ENCODE assay signal across 21 mouse cellular contexts in the genomic region with DNA sequence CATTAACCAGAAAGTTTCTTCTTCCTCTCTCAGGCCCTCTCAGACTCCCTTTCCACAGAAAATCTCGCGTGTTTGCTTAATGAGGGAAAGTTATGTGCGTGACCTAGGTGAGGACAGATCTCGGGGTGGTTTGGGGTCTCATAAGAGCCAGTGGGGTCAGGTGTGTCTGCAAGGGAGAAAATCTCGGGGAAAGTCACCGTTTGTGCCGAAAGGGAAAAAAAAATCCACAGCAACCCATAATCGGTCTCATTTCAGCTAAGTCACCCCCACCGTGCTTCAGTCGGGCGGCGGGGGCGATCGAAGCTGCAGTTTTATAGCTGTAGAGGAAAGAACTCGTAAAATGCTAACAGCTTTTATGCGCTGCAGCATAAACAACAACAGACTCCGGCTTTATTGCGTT. TPM values are rescaled to one million over a fixed set of nuclear protein-coding genes. Genes with fewer than 3 reads are reported as not detected.
DNase-seq lines count a peak whose midpoint lies in the region; ATAC-seq lines count a peak whose summit lies in the region.
"Had no signal": no experiment of that assay in that cellular context is flagged by ENCODE, and none has a peak within 500 bp of the region (broad histone marks: within the 10 kb centered on the region; RNA-seq: fewer than 3 reads in every experiment).

No protein-coding gene starts in this region.

- H3K9me3 ChIP-seq in hindbrain, embryonic 14.5 days (ENCODE audit: control insufficient read depth, low read length) = no peaks in the 10 kb centered on the region
- H3K9me3 ChIP-seq in hindbrain, embryonic 11.5 days (ENCODE audit: control insufficient read depth, low read length) = no peaks in the 10 kb centered on the region
- H3K9me3 ChIP-seq in intestine, embryonic 16.5 days (ENCODE audit: control insufficient read depth, low read length) = no peaks in the 10 kb centered on the region
- no peaks in the 10 kb centered on the region for H3K9me3 ChIP-seq in limb, embryonic 10.5 days (replicated peaks)
- no peaks in the 10 kb centered on the region for H3K9me3 ChIP-seq in forebrain, embryonic 14.5 days (replicated peaks; ENCODE audit: control insufficient read depth, low read length)
- H3K9me3 ChIP-seq: G1E; liver, embryonic 13.5 days; megakaryocyte, embryonic 14.5 days had no signal

- no peak for ATAC-seq in hindbrain, embryonic 14.5 days (ENCODE audit: low FRiP score)
- ATAC-seq in hindbrain, embryonic 11.5 days (ENCODE audit: low FRiP score) = no peak
- ATAC-seq in intestine, embryonic 16.5 days = no peak
- no peak for ATAC-seq in forebrain, embryonic 14.5 days
- ATAC-seq: forebrain, embryonic 16.5 days had no signal

- peak overlapping the region; percentile 63 for H3K27ac ChIP-seq in hindbrain, embryonic 14.5 days
- no peak overlapping the region for H3K27ac ChIP-seq in hindbrain, embryonic 11.5 days (ENCODE audit: low read depth, low read length)
- no peak overlapping the region for H3K27ac ChIP-seq in brown adipose tissue, adult 24 weeks (replicated peaks; ENCODE audit: low read depth, low read length)
- peak overlapping the region; percentile 9; the same call in 1 of the 2 replicates for H3K27ac ChIP-seq in intestine, embryonic 16.5 days (ENCODE audit: low read length)
- no peak overlapping the region for H3K27ac ChIP-seq in limb, embryonic 10.5 days
- H3K27ac ChIP-seq in forebrain, embryonic 14.5 days (ENCODE audit: low read depth, low read length) = no peak overlapping the region
- H3K27ac ChIP-seq: liver, embryonic 13.5 days had no signal

- peaks cover 89% of the 10 kb centered on the region for H3K27me3 ChIP-seq in hindbrain, embryonic 14.5 days (ENCODE audit: control insufficient read depth, insufficient read depth, low read length)
- peaks cover 88% of the 10 kb centered on the region for H3K27me3 ChIP-seq in hindbrain, embryonic 11.5 days (ENCODE audit: control insufficient read depth, insufficient read depth, low read length)
- H3K27me3 ChIP-seq in intestine, embryonic 16.5 days (replicated peaks; ENCODE audit: control insufficient read depth, insufficient read depth, low read length) = peaks cover 56% of the 10 kb centered on the region
- H3K27me3 ChIP-seq in limb, embryonic 10.5 days (ENCODE audit: low read depth, poor library complexity, severe bottlenecking) = peaks cover 99% of the 10 kb centered on the region
- peaks cover 94% of the 10 kb centered on the region for H3K27me3 ChIP-seq in forebrain, embryonic 14.5 days (replicated peaks; ENCODE audit: control insufficient read depth, insufficient read depth, low read length)

- peak overlapping the region; percentile 39; the same call in 1 of the 2 replicates for H3K4me3 ChIP-seq in hindbrain, embryonic 14.5 days (replicated peaks; ENCODE audit: low read length)
- no peak overlapping the region for H3K4me3 ChIP-seq in hindbrain, embryonic 11.5 days (ENCODE audit: low read depth, low read length)
- H3K4me3 ChIP-seq in brown adipose tissue, adult 24 weeks (ENCODE audit: insufficient read depth, low read depth, low read length) = peak overlapping the region; percentile 35
- peak overlapping the region; percentile 18; the same call in 1 of the 2 replicates for H3K4me3 ChIP-seq in intestine, embryonic 16.5 days (ENCODE audit: low read length)
- H3K4me3 ChIP-seq in limb, embryonic 10.5 days = peak overlapping the region; percentile 16; the same call in 1 of the 2 replicates
- no peak overlapping the region for H3K4me3 ChIP-seq in forebrain, embryonic 14.5 days (ENCODE audit: low read depth, low read length)
- H3K4me3 ChIP-seq: liver, embryonic 13.5 days; megakaryocyte, embryonic 14.5 days had no signal

- WGBS in hindbrain, embryonic 14.5 days = 6% methylated on average over 18 of the region's 18 CpGs
- WGBS in hindbrain, embryonic 11.5 days = 4% methylated on average over 18 of the region's 18 CpGs
- 18% methylated on average over 18 of the region's 18 CpGs for WGBS in intestine, embryonic 16.5 days
- WGBS in limb, embryonic 10.5 days = 2% methylated on average over 18 of the region's 18 CpGs
- WGBS in forebrain, embryonic 14.5 days = 4% methylated on average over 18 of the region's 18 CpGs

- H3K36me3 ChIP-seq in hindbrain, embryonic 14.5 days (replicated peaks; ENCODE audit: control insufficient read depth, insufficient read depth) = no peaks in the 10 kb centered on the region
- H3K36me3 ChIP-seq in hindbrain, embryonic 11.5 days (ENCODE audit: control insufficient read depth, insufficient read depth, low read length) = no peaks in the 10 kb centered on the region
- no peaks in the 10 kb centered on the region for H3K36me3 ChIP-seq in intestine, embryonic 16.5 days (ENCODE audit: control insufficient read depth, insufficient read depth, low read length)
- H3K36me3 ChIP-seq in limb, embryonic 10.5 days = no peaks in the 10 kb centered on the region
- no peaks in the 10 kb centered on the region for H3K36me3 ChIP-seq in forebrain, embryonic 14.5 days (ENCODE audit: control insufficient read depth, insufficient read depth, low read length)
- H3K36me3 ChIP-seq: G1E; liver, embryonic 13.5 days had no signal

- no peaks in the 10 kb centered on the region for H3K4me1 ChIP-seq in hindbrain, embryonic 14.5 days (replicated peaks; ENCODE audit: control insufficient read depth, insufficient read depth, low read length)
- H3K4me1 ChIP-seq in hindbrain, embryonic 11.5 days (replicated peaks; ENCODE audit: control insufficient read depth, insufficient read depth, low read length) = no peaks in the 10 kb centered on the region; the same call in 1 of the 2 replicates
- H3K4me1 ChIP-seq in brown adipose tissue, adult 24 weeks (ENCODE audit: control insufficient read depth, insufficient read depth, insufficient read length, low read length) = no peaks in the 10 kb centered on the region
- H3K4me1 ChIP-seq in intestine, embryonic 16.5 days (ENCODE audit: control insufficient read depth, insufficient read depth, low read length) = peaks cover 15% of the 10 kb centered on the region; the same call in 1 of the 2 replicates
- peaks cover 81% of the 10 kb centered on the region for H3K4me1 ChIP-seq in limb, embryonic 10.5 days
- H3K4me1 ChIP-seq in forebrain, embryonic 14.5 days (ENCODE audit: control insufficient read depth, insufficient read depth, low read length) = no peaks in the 10 kb centered on the region

- H3K9ac ChIP-seq in hindbrain, embryonic 14.5 days = 0 out of 2 replicates have a peak overlapping the region, but pooled peaks have one; percentile 10
- no peak overlapping the region for H3K9ac ChIP-seq in hindbrain, embryonic 11.5 days (ENCODE audit: low read depth, low read length)
- H3K9ac ChIP-seq in intestine, embryonic 16.5 days (ENCODE audit: low read depth, low read length) = no peak overlapping the region
- no peak overlapping the region for H3K9ac ChIP-seq in forebrain, embryonic 14.5 days (ENCODE audit: low read length)
- H3K9ac ChIP-seq: liver, embryonic 13.5 days had no signal

- no peak for DNase-seq in hindbrain, embryonic 14.5 days (ENCODE audit: low spot score)
- no peak for DNase-seq in hindbrain, embryonic 11.5 days (ENCODE audit: low spot score)
- no peak for DNase-seq in limb, embryonic 10.5 days (ENCODE audit: low spot score)
- DNase-seq in right cerebral cortex, postnatal 14 days = no peak
- no peak for DNase-seq in forebrain, embryonic 14.5 days (ENCODE audit: low spot score)
- DNase-seq in heart, adult 8-10 months (ENCODE audit: low spot score) = no peak
- DNase-seq: adrenal gland, adult 8-10 months; cerebellum, adult 9-10 months; gastrocnemius, postnatal 14 days; left cerebral cortex, postnatal 4 days; liver, embryonic 13.5 days; lung, postnatal 10 days had no signal

- peak overlapping the region; percentile 37 for H3K4me2 ChIP-seq in hindbrain, embryonic 14.5 days (replicated peaks)
- no peak overlapping the region for H3K4me2 ChIP-seq in hindbrain, embryonic 11.5 days (replicated peaks; ENCODE audit: low read depth, low read length)
- H3K4me2 ChIP-seq in intestine, embryonic 16.5 days (ENCODE audit: low read depth, low read length) = peak overlapping the region; percentile 22; the same call in 1 of the 2 replicates
- no peak overlapping the region for H3K4me2 ChIP-seq in forebrain, embryonic 14.5 days (ENCODE audit: low read length)
- H3K4me2 ChIP-seq: heart, embryonic 11.5 days; liver, embryonic 13.5 days had no signal

RNA-seq across cellular contexts. Expression of gene Hoxb8, which starts 0.3 kb away (rescaled TPM):
- polyA plus RNA-seq in hindbrain, embryonic 14.5 days (2014; fragmentation: Nextera tagmentation; extraction: Ambion mirVana) = 41.2 and 50.6 TPM in 2 replicates
- polyA plus RNA-seq in hindbrain, embryonic 11.5 days (2014; fragmentation: Nextera tagmentation; extraction: Ambion mirVana) = 3.1 and 7.0 TPM in 2 replicates
- 0.58 and 1.9 TPM in 2 replicates for polyA plus RNA-seq in brown adipose tissue, adult 24 weeks (2012; ENCODE audit: insufficient read depth, insufficient read length, missing spikeins)
- 0.71 and 0.97 TPM in 2 replicates for polyA plus RNA-seq in intestine, embryonic 16.5 days (2015; fragmentation: Nextera tagmentation; extraction: Ambion mirVana)
- 0.95 and 1.2 TPM in 2 replicates for polyA plus RNA-seq in limb, embryonic 10.5 days (2016; fragmentation: Nextera tagmentation; extraction: Ambion mirVana)
- not detected in 2 replicates for polyA plus RNA-seq in forebrain, embryonic 14.5 days (2014; fragmentation: Nextera tagmentation; extraction: Ambion mirVana)
- not detected for total RNA-seq in heart, adult 8-10 months (2022)
- total RNA-seq: heart, postnatal 25 days; left cerebral cortex, postnatal 4 days; monocyte, adult 5-6 weeks had no signal
- polyA plus RNA-seq: forebrain, embryonic 16.5 days; liver, embryonic 13.5 days; thymus, postnatal 0 days had no signal

RNA-seq across cellular contexts. Expression of gene Hoxb7, which starts 5.0 kb away (rescaled TPM):
- polyA plus RNA-seq in hindbrain, embryonic 14.5 days (2014; fragmentation: Nextera tagmentation; extraction: Ambion mirVana) = 40.8 and 45.6 TPM in 2 replicates
- polyA plus RNA-seq in hindbrain, embryonic 11.5 days (2014; fragmentation: Nextera tagmentation; extraction: Ambion mirVana) = 4.0 and 11.2 TPM in 2 replicates
- 2.1 and 2.6 TPM in 2 replicates for polyA plus RNA-seq in brown adipose tissue, adult 24 weeks (2012; ENCODE audit: insufficient read depth, insufficient read length, missing spikeins)
- 10.0 and 11.3 TPM in 2 replicates for polyA plus RNA-seq in intestine, embryonic 16.5 days (2015; fragmentation: Nextera tagmentation; extraction: Ambion mirVana)
- polyA plus RNA-seq in limb, embryonic 10.5 days (2016; fragmentation: Nextera tagmentation; extraction: Ambion mirVana) = 7.1 and 10.2 TPM in 2 replicates
- polyA plus RNA-seq in forebrain, embryonic 14.5 days (2014; fragmentation: Nextera tagmentation; extraction: Ambion mirVana) = not detected in 2 replicates
- total RNA-seq in heart, adult 8-10 months (2022) = not detected
- total RNA-seq: G1E; heart, postnatal 25 days; left cerebral cortex, postnatal 4 days; monocyte, adult 5-6 weeks had no signal
- polyA plus RNA-seq: forebrain, embryonic 16.5 days; G1E; thymus, postnatal 0 days had no signal

RNA-seq across cellular contexts. Expression of gene Hoxb9, which starts 10.1 kb away (rescaled TPM):
- polyA plus RNA-seq in hindbrain, embryonic 14.5 days (2014; fragmentation: Nextera tagmentation; extraction: Ambion mirVana) = 10.7 and 22.4 TPM in 2 replicates
- 0.80 and 3.2 TPM in 2 replicates for polyA plus RNA-seq in hindbrain, embryonic 11.5 days (2014; fragmentation: Nextera tagmentation; extraction: Ambion mirVana)
- polyA plus RNA-seq in brown adipose tissue, adult 24 weeks (2012; ENCODE audit: insufficient read depth, insufficient read length, missing spikeins) = not detected in 2 replicates
- 0.99 and 1.2 TPM in 2 replicates for polyA plus RNA-seq in intestine, embryonic 16.5 days (2015; fragmentation: Nextera tagmentation; extraction: Ambion mirVana)
- 3.4 and 3.8 TPM in 2 replicates for polyA plus RNA-seq in limb, embryonic 10.5 days (2016; fragmentation: Nextera tagmentation; extraction: Ambion mirVana)
- not detected in 2 replicates for polyA plus RNA-seq in forebrain, embryonic 14.5 days (2014; fragmentation: Nextera tagmentation; extraction: Ambion mirVana)
- total RNA-seq in heart, adult 8-10 months (2022) = not detected
- total RNA-seq: G1E; heart, postnatal 25 days; left cerebral cortex, postnatal 4 days; monocyte, adult 5-6 weeks had no signal
- polyA plus RNA-seq: forebrain, embryonic 16.5 days; G1E had no signal

RNA-seq across cellular contexts. Expression of gene Hoxb6, which starts 10.9 kb away (rescaled TPM):
- 71.4 and 90.1 TPM in 2 replicates for polyA plus RNA-seq in hindbrain, embryonic 14.5 days (2014; fragmentation: Nextera tagmentation; extraction: Ambion mirVana)
- 15.9 and 38.5 TPM in 2 replicates for polyA plus RNA-seq in hindbrain, embryonic 11.5 days (2014; fragmentation: Nextera tagmentation; extraction: Ambion mirVana)
- 0.91 and 1.9 TPM in 2 replicates for polyA plus RNA-seq in brown adipose tissue, adult 24 weeks (2012; ENCODE audit: insufficient read depth, insufficient read length, missing spikeins)
- polyA plus RNA-seq in intestine, embryonic 16.5 days (2015; fragmentation: Nextera tagmentation; extraction: Ambion mirVana) = 11.1 and 11.3 TPM in 2 replicates
- 6.1 and 7.9 TPM in 2 replicates for polyA plus RNA-seq in limb, embryonic 10.5 days (2016; fragmentation: Nextera tagmentation; extraction: Ambion mirVana)
- not detected in 2 replicates for polyA plus RNA-seq in forebrain, embryonic 14.5 days (2014; fragmentation: Nextera tagmentation; extraction: Ambion mirVana)
- not detected for total RNA-seq in heart, adult 8-10 months (2022)
- total RNA-seq: G1E; heart, postnatal 25 days; left cerebral cortex, postnatal 4 days; monocyte, adult 5-6 weeks had no signal
- polyA plus RNA-seq: forebrain, embryonic 16.5 days had no signal

RNA-seq across cellular contexts. Expression of gene Hoxb5, which starts 21.7 kb away (rescaled TPM):
- polyA plus RNA-seq in hindbrain, embryonic 14.5 days (2014; fragmentation: Nextera tagmentation; extraction: Ambion mirVana) = 140 and 157 TPM in 2 replicates
- polyA plus RNA-seq in hindbrain, embryonic 11.5 days (2014; fragmentation: Nextera tagmentation; extraction: Ambion mirVana) = 33.1 and 42.5 TPM in 2 replicates
- polyA plus RNA-seq in brown adipose tissue, adult 24 weeks (2012; ENCODE audit: insufficient read depth, insufficient read length, missing spikeins) = 1.1 and 1.2 TPM in 2 replicates
- 26.4 and 28.7 TPM in 2 replicates for polyA plus RNA-seq in intestine, embryonic 16.5 days (2015; fragmentation: Nextera tagmentation; extraction: Ambion mirVana)
- polyA plus RNA-seq in limb, embryonic 10.5 days (2016; fragmentation: Nextera tagmentation; extraction: Ambion mirVana) = 5.5 and 5.9 TPM in 2 replicates
- polyA plus RNA-seq in forebrain, embryonic 14.5 days (2014; fragmentation: Nextera tagmentation; extraction: Ambion mirVana) = 0.15 TPM in 1 of 2 replicates, not detected in the other
- total RNA-seq in heart, adult 8-10 months (2022) = under 1 TPM in 1 of 4 experiments, not detected in 3; 0.11 TPM
- total RNA-seq: left cerebral cortex, postnatal 4 days; monocyte, adult 5-6 weeks had no signal
- polyA plus RNA-seq: forebrain, embryonic 16.5 days had no signal

Comparison
In these comparisons a context has a peak if more than half of its experiments do, and no peak if none do; other contexts are left out.
1. H3K27ac ChIP-seq: peak in hindbrain, embryonic 14.5 days (single experiment) and intestine, embryonic 16.5 days (single experiment); none in hindbrain, embryonic 11.5 days (single experiment), brown adipose tissue, adult 24 weeks (single experiment), limb, embryonic 10.5 days (single experiment) and forebrain, embryonic 14.5 days (single experiment).
2. H3K4me2 ChIP-seq: peak in hindbrain, embryonic 14.5 days (single experiment) and intestine, embryonic 16.5 days (single experiment); none in hindbrain, embryonic 11.5 days (single experiment) and forebrain, embryonic 14.5 days (single experiment).
3. H3K4me3 ChIP-seq: peak in hindbrain, embryonic 14.5 days (single experiment), brown adipose tissue, adult 24 weeks (single experiment), intestine, embryonic 16.5 days (single experiment) and limb, embryonic 10.5 days (single experiment); none in hindbrain, embryonic 11.5 days (single experiment) and forebrain, embryonic 14.5 days (single experiment).